Mouse (Mus musculus): ENCODE data around the gene Tmem242.

GRCm38 (mm10) chr17:5414041-5414440 lies 26.0 kb downstream of the Tmem242 start:
- TF ChIP-seq EP300 (IDR thresholded peaks at IDR 0.05) (no peak), CTCF (IDR thresholded peaks at IDR 0.05) (no peak)

Data from lung, postnatal 0 days (tissue).